Mouse (Mus musculus): ENCODE measurements around the gene Usp4.

Usp4 gene

GRCm38 (mm10) chr9:108342301-108342831 is 5.3 kb upstream of the Usp4 start:
- no peak for DNase-seq (ENCODE audit: low spot score in 2 of 2)

DNA sequence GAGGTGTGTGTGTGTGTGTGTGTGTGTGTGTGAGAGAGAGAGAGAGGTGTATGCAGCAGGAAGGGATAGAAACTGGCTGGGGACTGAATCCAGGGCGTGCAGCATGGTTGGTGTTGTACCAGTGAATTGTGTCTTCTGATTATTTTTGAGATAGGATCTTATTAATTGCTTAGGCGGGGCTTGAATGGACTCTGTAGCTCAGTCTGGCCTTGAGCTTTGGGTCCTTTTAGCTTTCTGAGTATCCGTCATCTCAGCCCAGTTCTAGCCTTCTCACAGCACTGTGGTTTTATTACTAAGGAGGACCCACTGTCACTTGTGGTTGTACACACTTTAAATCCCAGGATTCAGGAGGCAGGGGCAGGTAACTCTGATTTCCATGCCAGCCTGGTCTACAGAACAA is 4.3 kb upstream of the Usp4 start:
- no peak for DNase-seq (ENCODE audit: low spot score in 2 of 2)

GRCm38 (mm10) chr9:108343835-108344234 is 3.8 kb upstream of the Usp4 start:
- DNase-seq (ENCODE audit: low spot score in 2 of 2): no peak

DNA sequence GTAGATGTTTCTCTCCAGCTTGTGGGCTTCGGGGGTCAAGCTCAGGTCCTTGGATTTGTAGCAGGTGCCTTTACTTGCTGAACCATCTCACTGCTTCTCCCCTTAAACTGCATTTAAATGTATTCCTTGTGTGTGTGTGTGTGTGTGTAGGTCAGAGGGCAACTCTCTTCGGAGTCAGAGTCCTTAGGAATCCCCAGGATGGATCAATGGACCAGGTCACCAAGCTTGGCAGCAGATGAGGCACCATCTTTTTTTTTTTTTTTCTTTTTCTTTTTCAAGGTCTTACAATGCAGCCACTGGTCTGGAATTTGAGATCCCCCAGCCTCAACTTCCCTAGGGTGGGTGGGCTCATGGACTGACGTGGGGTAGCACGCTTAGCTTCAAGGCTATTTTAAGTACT is 3.2 kb upstream of the Usp4 start:
- no peak for DNase-seq (ENCODE audit: low spot score in 2 of 2)

GRCm38 (mm10) chr9:108347024-108347423 is 629 bp upstream of the Usp4 start:
- DNase-seq (ENCODE audit: low spot score in 2 of 2): no peak

DNA sequence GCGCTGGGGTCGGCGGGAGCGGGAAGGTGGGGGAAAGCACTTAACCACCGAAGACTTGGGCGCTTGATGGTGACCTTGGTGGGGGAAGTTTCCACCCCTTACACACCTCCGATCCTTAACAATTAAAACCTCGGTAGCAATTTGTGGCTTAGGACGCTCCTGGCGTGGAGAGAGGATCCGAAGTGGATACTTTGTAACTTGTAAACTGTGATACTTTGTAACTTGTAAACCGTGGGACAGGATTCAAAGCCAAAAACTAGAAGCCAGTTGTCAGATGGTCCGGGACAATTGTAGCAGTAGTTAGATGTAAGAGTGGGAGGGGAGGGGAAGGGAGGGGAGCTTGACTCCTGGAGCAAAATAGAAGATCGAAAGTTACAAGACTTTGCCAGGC is 632 bp downstream of the Usp4 start:
- no peak for DNase-seq (ENCODE audit: low spot score in 2 of 2)

GRCm38 (mm10) chr9:108349727-108350126 is 2.1 kb downstream of the Usp4 start:
- no peak for DNase-seq (ENCODE audit: low spot score in 2 of 2)

DNA sequence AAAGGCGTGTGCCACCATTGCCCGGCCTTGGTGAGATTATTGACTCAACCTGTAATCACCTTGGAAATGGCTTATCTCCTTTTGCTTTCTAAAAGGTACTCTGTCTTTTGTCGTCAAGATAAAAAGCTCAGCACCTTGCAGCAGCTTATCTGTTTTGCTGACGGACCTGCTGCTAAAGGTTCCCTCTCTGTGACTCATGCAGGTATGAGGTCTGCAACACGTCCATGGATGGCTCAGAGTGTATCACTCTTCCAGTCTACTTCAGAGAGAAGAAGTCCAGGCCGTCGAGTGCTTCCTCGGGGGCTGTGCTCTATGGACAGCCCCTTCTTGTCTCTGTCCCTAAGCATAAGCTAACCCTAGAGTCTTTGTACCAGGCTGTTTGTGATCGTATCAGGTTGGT is 30.6 kb downstream of the Usp4 start:
- DNase-seq (ENCODE audit: low spot score in 2 of 2): no peak

DNA sequence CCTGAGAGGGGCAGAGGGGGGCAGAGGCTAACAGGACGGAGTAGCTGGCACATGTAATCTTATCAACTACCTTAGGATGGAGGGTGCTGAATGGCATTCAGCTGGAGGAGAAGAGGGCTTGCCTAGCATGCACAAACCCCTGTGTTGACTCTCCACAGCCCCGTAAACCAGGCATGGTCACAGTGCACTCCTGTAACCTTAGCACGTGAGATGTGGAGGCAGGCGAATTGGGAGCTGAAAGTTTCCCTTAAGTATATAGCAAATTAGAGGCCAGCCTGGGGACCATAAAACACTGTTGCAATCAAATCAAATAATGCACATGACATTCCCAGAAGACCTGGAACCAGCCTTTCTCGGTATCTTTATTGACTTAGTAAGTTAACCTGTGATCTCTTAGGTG is 31.1 kb downstream of the Usp4 start:
- DNase-seq (ENCODE audit: low spot score in 2 of 2): no peak

GRCm38 (mm10) chr9:108379294-108379693 is 31.6 kb downstream of the Usp4 start:
- no peak for DNase-seq (ENCODE audit: low spot score in 2 of 2)

- no peak for DNase-seq (ENCODE audit: low spot score in 2 of 2)
Observed at GRCm38 (mm10) chr9:108381382-108381781, 33.7 kb downstream of the Usp4 start.

DNA sequence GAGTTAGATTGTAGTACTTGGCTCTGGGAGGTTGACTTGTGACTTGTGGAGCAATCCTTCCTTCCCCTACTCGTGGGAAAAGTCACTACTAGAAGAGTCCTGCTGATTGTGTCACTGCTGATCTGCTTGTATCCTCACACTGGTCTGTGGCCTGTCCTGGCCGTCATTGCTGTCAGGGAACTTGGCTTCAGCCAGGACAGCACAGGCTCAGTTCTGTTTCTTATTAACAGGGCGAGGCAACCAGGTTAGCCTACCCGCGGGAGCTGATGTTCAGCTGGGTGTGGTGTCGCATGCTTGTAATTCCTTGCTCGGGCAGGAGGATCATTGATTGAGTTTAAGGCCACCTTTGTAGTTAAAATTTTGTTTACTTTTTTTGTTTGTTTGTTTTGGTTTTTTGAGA is 37.4 kb downstream of the Usp4 start:
- no peak for DNase-seq (ENCODE audit: low spot score in 2 of 2)

DNA sequence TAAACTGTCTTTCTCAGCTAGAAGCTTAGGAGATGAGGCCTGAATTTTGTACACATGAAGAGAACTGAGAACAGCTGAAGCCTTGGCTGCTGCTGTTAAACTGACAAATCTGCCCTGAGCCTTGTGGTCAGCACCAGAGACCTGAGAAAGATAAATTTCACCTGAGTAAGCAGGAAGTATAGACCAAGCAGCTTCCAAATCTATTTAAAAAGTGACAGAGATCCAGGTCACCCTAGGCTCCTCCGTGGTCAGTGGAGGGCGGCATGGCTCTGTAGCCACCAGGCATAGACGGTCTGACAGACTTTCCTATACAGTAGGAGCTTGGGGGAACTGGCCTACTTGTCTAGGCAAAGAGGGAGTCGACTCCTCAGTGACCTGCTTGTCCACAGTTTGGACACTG is 39.2 kb downstream of the Usp4 start:
- no peak for DNase-seq (ENCODE audit: low spot score in 2 of 2)

DNA sequence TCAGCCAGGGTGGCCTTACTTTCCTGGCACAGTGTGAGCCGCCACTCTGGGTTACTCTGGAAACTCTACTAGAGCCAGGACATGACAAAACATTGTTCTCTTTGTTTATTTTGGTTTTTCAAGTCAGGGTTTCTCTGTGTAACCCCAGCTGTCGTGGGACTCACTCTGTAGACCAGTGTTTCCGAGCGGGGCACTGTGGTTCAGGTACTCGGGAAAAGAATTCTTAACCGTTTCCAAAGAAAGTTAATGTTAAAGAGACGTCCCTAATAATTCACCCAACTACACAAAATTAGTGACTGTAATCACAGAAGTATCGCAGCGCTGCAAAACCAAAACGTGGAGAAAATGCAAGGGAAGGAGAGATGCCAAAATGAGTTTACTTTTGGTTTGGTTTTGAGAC is 40.9 kb downstream of the Usp4 start:
- DNase-seq (ENCODE audit: low spot score in 2 of 2): no peak

DNA sequence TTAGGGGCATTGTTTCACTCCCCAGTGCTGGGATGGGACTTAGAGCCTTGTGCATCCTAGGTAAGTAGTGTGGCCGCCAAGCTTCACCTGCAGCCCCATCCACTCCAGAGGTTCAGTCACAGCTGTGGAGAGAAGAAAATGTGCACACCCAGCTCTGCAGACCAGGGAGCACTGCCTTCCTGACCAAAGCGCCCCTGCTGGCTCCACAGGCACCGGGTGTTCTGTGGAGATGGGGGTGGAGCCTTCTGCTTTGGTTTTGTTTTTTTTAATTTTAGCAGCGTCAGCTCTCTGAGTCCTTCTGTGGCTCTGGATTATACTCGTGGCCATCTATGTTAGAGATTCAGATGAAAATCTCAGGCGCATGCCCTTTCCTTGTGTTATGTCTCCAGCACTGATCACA is 41.6 kb downstream of the Usp4 start:
- no peak for DNase-seq (ENCODE audit: low spot score in 2 of 2)

GRCm38 (mm10) chr9:108392676-108393075 is 45.0 kb downstream of the Usp4 start, which contains the start of gene 1700102P08Rik:
Gene 1700102P08Rik (plus strand): TSS chr9:108392805.
- DNase-seq (ENCODE audit: low spot score in 2 of 2): no peak

DNA sequence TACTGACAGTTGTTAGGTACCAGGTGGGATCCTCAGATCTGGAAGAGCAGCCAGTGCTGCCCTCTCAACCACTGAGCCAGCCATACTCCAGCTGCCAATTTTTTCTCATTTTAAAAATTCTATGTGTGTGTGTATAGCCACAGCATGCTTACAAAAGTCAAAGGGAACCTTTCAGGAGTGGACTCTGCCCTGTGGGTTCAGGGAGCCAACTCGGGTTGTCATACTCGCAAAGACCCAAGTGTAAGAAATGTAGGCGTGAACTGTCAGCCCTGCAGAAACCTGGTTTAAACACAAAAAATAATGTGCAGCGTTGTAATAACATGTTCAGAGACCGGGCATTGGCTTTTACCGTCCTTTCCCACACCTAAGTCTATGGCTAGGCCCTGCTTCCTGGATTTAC is 46.5 kb downstream of the Usp4 start:
- no peak for DNase-seq (ENCODE audit: low spot score in 2 of 2)

DNA sequence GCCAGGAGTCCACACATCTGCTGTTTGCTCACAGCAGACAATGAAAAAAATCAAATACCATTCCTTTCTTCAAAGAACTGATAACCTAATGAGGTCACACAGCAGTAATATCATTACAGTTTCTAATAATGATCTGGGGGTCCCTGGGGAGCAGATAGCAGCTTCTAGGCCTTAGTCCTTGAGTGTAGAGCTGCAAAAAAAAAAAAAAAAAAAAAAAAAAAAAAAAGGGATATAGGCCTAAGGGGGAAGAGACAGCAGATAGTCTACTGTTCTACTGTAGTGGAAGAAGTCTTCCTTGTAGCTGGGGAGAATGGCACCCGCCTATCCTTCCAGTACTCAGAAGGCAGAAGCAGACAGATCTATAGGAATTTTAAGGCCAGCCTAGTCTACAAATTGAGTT is 47.8 kb downstream of the Usp4 start:
- no peak for DNase-seq (ENCODE audit: low spot score in 2 of 2)

DNA sequence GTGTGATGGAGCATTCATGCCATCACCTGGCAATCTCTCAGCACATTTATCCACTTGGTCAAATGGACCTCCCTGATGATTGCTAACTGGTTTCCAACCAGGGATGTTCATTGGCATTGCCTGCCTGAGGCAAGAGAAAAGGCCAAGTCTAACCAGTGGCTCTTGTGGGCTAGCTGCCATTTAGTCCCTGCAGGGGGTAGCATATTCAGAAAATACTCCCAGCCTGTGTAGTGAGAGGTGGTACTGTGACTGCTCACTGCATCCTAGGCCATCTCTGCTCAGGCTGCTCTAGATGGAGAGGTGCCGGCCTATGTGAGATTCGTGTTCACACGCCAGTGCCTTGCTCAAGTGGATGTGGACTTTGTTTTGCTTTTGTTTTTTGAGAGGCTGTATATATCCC is 50.7 kb downstream of the Usp4 start:
- no peak for DNase-seq (ENCODE audit: low spot score in 2 of 2)

DNA sequence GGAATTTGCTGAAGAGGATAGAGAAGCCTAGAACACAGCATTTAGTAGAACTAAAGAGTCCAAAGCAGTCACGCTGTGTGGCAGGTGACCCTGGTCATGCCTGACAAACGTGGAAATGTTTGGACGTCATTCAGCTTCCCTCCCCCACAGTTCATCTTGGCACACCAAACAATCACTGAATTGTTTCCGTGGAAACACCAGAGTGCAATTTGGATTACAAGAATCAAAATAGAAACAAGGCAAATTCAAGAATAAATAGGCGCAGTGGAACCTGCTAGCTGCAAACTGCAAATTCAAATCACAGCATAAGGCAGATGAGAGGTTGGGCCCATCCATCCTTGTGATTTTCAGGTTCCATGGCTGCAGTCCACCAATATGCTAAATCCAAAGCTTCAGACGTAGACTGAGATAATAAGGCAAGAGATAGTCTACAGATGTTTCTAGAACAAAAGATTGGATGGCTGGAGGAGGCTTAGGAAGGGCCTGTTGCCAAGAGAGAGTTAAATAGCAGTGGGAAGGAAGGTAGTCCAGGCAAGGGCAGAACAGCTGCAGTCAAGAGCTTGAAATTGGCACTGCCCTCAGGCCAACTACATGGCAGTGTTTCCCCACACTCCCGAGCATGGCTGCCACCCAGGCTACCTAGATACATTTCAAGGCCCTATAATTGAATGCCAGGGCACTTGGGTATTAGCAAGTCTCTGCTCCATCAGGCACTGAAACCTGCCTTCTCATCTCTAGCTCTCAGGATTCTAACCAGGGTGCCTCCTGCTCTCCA is 53.7 kb downstream of the Usp4 start:
- peak; percentile 68 to 86 for DNase-seq (ENCODE audit: low spot score in 2 of 2)

DNA sequence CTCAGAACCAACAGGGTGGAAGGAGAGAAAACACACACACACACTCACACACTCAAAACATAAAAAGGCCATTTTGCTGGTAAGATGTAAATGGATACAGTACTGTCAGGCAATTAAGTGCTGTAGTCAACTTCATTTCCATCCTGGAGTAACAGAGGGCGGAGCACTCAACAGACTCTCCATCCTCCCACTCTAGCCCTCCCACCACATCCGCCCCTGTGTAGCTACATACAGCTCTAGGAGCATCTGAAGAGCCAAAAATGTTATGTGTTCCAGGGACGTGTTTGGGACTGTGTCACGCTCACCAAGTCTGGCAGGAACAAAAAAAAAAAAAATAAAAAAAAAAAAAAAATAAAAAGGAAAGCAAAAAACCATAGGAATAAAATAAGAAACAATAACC is 55.4 kb downstream of the Usp4 start:
- DNase-seq (ENCODE audit: low spot score in 2 of 2): peak; percentile 25 to 51

DNA sequence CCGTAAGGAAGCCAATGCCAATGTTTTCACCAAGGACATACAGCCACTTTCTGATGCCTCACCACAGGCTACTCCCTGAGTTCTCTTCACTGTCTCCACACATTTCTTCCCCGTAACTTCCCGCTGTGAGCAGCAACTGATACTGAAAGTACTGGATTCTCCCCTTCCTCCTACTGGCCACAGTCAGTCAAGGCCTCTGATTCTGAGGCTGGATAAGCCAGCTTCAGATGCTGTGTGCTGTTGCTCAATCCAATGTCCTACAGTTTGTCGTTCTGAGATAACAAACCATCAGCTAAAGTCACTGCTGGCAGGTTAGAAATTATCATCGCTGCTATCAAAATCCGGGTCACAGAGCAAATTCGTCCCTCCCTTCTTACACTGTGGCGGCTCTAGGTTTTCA is 56.8 kb downstream of the Usp4 start:
- no peak for DNase-seq (ENCODE audit: low spot score in 2 of 2)

GRCm38 (mm10) chr9:108409535-108409934 is 61.9 kb downstream of the Usp4 start:
- DNase-seq (ENCODE audit: low spot score in 2 of 2): no peak

All from left cerebral cortex, adult 9 months (tissue).